Mouse (Mus musculus) testis, adult 2 months (tissue): ENCODE results near the gene Creb3l4.

ENCODE experiments used
- CTCF ChIP-seq: fragments of 200-500 bp; IDR thresholded peaks from 2 replicates; pipeline ENCODE4 v1.5.1; 2012; ENCODE audit warnings: low read depth, mild to moderate bottlenecking, inconsistent platforms, low read length, moderate library complexity; ENCODE audit not compliant: control insufficient read depth, insufficient read depth, insufficient replicate concordance
- POLR2A ChIP-seq: fragments of 200-500 bp; IDR thresholded peaks from 2 replicates; pipeline ENCODE4 v1.6.1; 2012; ENCODE audit warnings: low read depth, mild to moderate bottlenecking, inconsistent platforms, low read length, moderate library complexity; ENCODE audit not compliant: control insufficient read depth

GRCm38 (mm10) chr3:90278211-90278610, 34.9 kb upstream of the Creb3l4 start:
- TF ChIP-seq POLR2A: no peak
- no peak for TF ChIP-seq CTCF
